Mouse (Mus musculus): ENCODE measurements around the gene Zzef1.

The Zzef1 gene

DNA sequence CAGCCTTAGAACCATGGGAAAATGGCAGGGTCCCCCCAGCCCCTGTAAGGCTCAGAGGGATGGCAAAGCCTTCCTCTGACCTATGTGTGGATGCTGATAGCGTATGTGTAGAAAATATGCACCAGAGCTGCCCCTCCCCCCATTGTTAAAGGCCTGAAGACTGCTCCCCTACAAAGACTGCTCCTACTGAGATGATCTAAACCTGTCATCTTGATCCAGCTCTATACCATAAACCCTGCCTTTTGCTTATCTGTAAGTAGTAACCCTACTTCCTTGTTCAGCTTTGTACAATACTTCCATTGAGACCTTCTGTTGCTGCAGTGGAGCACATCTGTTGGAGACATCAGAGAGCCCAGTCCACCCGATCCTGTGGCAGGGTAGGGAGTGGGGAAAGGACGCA is 9.2 kb downstream of the Zzef1 start:
- DNase-seq (ENCODE audit: inconsistent age in 2 of 2, low spot score in 1 of 2) = no peak

DNA sequence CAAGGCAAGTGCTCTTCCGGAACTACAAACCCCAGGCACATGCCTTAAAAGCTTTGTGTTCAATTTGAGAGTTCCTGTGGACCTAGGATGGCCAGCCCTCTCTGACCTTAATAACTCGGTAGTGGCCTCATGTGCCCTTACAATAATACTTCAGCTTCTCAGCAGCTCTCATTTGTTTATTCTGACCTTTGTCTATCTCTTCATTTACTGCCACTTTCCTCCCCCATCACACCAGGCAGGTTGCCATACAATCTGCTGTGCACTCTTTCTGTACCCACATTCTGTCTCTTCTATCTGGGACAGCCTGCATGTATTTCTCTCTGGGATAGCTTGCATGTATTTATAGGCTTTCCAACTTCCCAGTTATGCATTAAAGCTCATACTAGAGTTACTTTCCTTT is 10.5 kb downstream of the Zzef1 start:
- DNase-seq (ENCODE audit: inconsistent age in 2 of 2, low spot score in 1 of 2) = peak in 1 of 2 experiments; percentile 28

DNA sequence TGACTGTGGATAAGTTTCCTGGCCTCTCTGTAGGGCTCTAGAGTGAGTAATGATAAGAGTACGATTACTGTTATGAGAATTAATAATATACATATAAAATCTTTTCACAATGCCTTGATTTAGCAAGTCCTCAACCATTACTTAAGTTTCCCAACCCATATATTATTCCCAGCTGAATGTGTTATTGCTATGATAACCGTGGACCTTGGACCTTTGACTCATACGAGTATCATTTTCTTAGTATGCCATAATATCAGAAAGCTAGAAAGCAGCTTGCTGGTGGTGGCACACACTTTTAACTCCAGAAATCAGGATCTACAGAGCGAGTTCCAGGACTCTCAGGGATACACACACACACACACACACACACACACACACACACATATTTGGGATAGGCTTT is 12.0 kb downstream of the Zzef1 start:
- peak in 1 of 2 experiments; percentile 61 for DNase-seq (ENCODE audit: inconsistent age in 2 of 2, low spot score in 1 of 2)

DNA sequence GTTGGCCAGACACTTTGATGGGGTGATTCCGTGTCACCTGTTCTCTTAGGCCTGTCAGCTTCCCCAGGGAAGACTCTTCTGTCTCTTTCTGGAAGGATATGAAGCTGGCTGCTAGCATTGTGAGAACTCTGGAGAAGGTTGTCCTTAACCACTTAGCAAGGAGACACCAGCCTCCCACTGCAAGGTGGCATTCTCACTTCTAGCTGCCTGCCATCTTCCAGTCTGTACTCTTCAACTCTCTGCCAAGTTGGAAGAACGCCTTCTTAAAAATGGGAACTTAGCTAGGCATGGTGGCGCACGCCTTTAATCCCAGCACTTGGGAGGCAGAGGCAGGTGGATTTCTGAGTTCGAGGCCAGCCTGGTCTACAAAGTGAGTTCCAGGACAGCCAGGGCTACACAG is 17.7 kb downstream of the Zzef1 start:
- DNase-seq (ENCODE audit: inconsistent age in 2 of 2, low spot score in 1 of 2) = no peak

DNA sequence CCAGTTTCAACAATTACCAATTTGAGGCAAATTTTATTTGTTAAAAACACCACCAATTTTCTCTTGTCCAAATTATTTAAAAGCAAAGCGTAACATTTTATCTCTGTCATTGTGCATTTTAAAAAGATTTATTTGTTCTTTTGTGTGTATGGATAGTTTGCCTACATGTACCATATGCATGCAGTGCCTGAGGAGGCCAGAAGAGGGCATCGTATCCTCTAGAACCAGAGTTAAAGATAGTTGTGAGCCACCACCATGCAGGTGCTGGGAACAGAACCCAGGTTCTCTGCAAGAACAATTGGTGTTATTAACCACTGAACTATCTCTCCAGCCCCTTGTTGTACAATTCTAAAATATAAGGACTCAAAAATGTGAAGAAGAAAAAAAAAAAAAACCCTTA is 18.2 kb downstream of the Zzef1 start:
- DNase-seq (ENCODE audit: inconsistent age in 2 of 2, low spot score in 1 of 2) = no peak

DNA sequence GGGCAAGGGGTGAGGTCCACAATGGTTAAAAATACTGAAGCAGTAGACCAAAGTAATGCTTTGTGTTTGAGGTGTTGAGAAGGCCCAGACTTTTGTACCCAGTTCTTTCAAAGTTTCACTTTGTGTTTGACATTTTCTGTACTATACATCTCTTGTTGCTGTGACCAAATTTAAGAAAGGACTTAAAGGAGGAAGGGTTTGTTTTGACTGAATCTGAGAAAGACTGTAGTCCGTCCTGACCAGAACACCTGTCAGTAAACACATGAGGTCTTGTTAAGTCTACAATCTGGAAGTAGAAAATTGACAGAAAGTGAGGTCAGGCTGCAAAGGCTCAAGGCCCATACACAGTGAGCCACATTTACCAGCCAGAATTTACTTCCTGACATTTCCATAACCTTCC is 20.8 kb downstream of the Zzef1 start:
- DNase-seq (ENCODE audit: inconsistent age in 2 of 2, low spot score in 1 of 2) = no peak

DNA sequence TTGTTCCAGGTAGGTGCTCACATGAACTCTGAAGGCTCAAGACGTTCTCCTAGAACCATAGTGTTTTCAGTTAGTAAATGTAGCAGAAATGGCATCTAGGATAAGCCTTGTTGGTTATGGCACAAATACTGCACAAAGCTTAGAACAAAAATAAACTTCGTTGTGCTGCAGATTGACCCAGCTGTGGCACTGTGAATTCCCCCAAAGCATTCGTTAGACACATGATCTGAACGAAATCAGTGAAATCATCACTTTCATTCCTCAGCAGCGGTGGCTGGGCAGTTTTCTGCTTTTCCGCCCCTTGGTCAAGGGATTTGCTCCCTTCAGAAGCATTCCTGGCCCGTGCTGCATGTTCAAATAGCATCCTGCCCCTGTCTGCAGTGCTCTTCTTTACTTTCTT is 22.0 kb downstream of the Zzef1 start:
- DNase-seq (ENCODE audit: inconsistent age in 2 of 2, low spot score in 1 of 2) = no peak

DNA sequence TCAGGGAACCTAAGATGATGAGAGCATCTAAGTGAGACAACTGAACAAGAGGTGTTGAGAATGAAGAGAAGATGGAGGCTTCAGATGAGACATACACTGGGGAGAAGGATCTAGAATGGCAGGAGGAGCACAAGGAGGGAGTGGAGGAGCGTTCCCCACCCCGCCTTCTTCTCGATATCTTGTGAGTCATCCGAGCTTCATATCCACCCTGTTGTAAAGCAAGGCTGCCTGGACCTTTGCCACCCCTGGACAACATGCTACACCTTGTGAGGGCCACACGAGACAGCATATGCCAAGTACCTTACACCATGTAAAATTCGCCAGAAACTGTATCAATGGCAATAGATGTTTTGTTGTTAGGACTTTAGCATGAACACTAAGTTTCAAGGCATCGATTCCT is 25.0 kb downstream of the Zzef1 start:
- DNase-seq (ENCODE audit: inconsistent age in 2 of 2, low spot score in 1 of 2) = no peak

DNA sequence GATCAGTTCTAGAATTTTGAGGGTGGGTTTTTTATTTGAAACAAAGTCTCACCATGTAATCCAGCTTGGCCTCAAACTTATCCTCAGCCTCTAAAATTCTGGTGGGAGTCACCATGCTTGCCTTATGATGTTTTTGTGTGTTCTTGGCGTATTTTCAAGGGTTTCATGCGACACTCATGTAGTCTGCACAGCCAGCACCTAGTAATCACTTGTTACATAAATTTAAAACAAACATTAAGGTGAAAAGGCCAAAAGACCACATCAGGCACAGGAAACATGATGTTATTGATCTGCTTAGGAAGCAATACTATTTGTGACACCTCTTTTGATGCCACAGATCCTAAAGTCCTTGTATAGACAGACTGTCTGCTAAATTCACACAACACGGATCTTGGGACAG is 33.8 kb downstream of the Zzef1 start:
- no peak for DNase-seq (ENCODE audit: inconsistent age in 2 of 2, low spot score in 1 of 2)

DNA sequence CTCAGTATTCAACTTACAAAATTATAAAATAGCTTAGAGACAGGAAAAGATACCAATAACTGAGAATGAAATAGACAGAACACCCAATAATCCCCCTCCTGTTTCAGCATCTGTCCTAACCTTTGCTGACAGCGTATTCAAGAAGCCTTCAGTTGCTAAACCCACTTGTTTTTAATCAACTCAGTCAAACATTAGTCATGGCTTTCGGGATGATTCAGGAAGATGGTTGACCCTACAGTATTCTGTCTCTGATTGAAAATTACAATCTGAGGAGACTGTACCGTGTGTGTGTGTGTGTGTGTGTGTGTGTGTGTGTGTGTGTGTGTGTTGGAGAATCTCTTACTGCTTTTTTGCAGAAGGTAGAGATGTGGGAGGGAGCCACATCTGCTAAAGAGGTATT is 46.7 kb downstream of the Zzef1 start:
- no peak for DNase-seq (ENCODE audit: inconsistent age in 2 of 2, low spot score in 1 of 2)

DNA sequence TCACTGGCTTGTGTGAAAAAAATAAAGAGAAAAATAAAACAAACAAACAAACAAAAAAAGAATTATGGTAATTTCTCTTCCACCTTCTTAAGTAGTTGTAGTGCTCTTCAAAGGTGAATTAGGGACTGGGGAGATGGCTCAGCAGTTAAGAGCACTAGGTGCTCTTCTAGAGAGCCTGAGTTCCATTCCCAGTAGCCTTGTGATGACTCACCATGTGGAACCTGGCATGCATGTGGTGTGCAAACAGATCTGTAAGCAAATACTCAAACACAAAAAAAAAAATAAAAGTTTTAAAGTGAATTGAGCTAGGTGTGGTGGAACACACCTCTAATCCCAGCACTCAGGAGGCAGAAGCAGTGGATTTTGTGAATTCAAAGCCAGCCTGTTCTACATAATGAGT is 47.5 kb downstream of the Zzef1 start:
- peak in 1 of 2 experiments; percentile 47 for DNase-seq (ENCODE audit: inconsistent age in 2 of 2, low spot score in 1 of 2)

DNA sequence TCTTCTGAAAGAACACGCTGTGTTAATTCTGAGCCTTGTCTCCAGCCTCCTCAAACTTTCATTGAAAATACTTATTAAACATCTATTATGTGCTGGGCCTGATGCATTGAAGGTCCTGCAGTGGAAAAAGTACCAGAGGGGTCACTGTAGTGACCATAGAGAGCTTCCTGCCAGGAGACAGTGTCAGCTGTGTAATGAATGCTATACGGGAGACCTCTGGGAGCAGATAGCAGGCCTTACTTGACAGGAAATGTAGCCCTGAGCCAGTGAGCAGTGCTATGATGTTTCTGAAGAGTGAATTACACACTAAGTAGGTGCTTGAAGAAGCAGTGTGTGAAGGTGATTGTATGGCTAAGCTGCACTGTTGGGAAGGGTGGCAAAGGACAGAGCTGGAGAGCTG is 49.5 kb downstream of the Zzef1 start:
- DNase-seq (ENCODE audit: inconsistent age in 2 of 2, low spot score in 1 of 2) = no peak

DNA sequence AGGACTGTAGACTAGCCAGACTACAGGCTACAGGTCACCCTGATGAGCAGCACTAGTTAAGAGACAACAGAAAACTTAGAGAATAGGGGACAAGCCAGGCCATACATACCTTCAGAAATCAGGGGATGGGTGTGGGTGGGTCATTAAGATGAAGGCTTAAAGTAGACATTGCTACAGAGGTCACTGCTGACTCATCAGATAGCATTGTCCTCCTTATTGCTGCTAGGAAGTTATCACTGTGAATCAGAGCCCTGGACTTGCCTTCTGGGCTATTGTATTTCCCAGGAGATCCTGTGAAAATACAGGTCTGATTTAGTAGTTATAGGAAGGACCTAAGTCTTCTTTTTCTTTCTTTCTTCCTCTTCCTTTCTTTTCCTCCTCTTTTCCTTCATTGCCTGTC is 50.7 kb downstream of the Zzef1 start:
- DNase-seq (ENCODE audit: inconsistent age in 2 of 2, low spot score in 1 of 2) = peak in 1 of 2 experiments; percentile 56

DNA sequence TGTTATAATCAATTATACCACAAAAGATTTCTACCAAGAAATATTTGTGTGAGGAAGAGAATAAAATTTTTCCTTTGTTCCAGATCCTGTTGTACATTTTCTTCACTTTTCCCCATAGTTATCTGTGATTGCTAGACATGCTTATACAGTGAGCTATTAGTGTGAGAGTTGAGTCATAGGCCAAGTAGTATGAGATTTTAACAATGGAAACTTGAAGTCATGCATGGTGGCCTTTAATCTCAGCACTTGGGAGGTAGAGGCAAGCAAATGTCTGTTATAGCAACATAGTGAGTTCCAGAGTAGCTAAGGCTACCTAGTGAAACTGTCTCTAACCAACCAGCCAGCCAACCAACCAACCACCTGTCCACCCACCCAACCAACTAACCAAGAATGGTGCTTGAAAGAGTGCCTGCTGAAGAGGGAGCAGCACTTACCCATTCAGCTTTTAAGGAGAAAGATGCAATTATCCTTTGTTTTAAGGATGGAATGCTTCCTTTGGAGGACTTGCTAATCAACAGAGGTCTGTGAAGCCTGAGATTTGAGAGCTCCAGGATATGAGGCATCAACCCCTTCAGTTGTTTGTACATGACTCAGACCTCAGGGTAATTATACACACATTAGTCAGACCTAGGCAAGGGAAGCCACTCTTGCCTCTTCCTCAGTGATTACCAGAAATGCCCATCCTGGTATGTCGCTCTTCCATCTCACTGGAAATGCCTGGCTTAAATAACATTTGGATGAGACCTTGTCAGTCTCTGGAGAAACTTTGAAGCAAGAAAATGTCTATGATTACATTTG is 52.0 kb downstream of the Zzef1 start:
- DNase-seq (ENCODE audit: inconsistent age in 2 of 2, low spot score in 1 of 2) = no peak

DNA sequence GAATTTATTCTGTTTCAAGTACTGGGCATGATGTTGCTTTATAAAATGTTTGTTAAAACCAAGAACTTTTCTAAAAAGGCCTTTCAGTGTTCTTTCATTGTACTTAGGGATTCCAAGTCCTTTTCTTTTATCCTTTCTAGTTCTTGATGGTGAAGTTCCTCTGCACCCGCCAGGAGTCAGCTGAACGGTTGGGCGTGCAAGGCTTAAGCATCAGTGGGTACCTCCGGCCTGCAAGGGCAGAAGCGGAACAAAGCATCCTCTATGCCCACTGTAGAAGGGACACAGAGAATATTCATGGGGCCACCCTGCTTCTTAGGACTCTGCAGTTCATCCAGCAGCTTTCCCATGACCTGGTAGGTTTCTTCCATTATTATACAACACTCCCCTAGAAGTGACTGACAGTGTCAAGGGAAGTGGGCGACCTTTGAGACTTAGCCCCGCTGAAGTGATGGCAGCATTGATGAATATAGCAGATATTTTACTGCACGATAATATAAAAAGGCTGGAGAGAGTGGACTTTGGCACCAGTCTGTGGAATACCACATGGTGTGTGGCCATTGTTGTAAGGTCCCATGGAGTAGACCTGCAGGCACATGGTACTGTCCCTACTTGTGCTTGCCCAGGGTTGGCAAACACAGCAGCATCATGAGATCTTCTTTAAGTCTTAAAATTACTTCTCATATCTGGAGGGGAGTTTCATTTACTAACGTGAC is 54.5 kb downstream of the Zzef1 start:
- no peak for DNase-seq (ENCODE audit: inconsistent age in 2 of 2, low spot score in 1 of 2)

DNA sequence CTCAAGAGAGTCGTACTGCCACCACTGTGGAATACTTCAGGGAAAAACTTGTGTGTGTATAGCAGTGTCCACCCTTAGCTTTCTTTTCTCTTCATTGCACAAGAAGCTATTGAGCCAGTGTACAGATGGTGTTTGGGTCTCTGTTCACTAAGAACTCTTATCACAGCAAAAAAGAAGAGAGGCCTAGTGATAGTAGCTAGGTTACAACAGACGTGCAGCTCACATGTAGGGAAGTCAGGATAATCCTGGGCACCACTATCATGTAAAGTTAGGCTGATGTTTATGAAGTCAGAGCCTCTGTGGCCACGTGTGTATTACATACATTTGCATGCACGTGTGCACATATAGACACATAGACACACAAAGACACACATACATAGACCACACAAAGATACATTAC is 55.2 kb downstream of the Zzef1 start:
- DNase-seq (ENCODE audit: inconsistent age in 2 of 2, low spot score in 1 of 2) = no peak

DNA sequence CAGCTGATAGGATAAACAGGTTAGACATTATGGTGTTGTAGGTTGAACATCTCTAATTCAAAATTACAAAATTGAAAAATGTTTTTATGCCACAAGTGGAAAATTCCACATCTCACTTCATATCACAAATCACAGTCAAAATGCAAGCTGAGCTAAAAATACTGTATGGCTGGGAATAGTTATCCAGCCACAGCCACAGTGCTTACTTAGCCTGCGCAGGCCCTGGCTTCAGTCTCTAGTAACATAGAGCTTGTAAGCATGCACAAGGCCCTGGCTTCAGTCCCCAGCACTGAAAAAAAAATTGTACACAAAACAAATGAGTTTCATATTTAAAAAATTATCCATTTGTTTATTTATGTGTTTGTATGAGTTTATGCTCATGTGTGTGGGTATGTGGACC is 56.1 kb downstream of the Zzef1 start:
- DNase-seq (ENCODE audit: inconsistent age in 2 of 2, low spot score in 1 of 2) = no peak

DNA sequence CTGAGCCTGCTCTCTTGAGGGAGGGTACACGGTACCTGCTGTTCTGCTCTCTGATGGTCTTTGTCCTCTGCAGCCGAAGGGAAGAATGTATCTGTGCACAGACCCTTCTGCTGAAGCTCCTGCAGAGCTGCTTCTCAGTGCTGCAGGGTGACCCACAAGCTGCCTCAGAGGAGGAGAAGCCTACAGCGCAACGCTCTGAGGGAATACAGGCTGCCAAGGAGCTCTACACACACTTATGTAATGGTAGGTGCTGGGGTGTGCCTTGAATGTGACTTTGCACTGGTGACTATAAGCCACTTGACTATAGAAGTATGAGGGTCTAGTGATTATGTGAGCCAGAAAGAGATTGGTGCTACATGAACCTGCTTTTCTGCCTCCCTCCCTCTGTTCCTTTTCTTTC is 57.1 kb downstream of the Zzef1 start:
- DNase-seq (ENCODE audit: inconsistent age in 2 of 2, low spot score in 1 of 2) = no peak

DNA sequence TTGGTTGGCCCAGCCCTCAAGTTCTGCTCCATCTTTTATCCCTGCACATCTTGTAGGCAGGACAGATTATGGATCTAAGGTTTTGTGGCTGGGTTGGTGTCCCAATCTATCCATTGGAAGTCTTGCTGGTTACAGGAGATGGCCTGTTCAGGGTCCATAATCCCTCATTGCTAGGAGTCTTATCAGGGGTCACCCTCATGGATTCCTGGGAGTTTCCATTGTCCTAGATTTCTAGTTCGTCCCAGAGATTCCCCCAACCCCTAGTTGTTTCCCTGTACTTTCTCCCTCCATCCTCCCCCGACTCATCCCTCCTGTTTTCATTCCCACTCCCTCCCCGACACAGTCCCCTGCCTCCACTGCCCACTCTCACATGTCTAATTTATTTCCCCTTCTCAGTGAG is 58.2 kb downstream of the Zzef1 start:
- DNase-seq (ENCODE audit: inconsistent age in 2 of 2, low spot score in 1 of 2) = peak; percentile 13 to 57

DNA sequence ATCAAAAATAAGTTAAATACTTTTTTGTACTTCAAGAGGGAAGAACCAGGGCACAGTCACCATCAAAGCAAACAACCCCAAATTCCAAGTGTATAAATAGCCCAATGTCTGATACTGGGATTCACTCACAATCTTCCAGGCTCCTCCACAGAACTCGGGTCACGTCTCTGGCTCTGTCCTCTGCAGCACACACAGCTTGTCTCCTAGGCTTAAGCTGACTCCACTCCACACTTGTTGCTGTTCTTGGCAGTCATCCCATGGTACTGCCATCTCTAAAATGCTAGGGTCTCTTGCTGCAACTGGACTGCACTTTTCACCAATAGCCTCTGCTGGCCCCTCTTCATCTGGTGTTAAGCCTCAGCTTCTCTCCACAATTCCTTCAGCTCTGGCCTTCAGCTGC is 60.7 kb downstream of the Zzef1 start:
- DNase-seq (ENCODE audit: inconsistent age in 2 of 2, low spot score in 1 of 2) = no peak

DNA sequence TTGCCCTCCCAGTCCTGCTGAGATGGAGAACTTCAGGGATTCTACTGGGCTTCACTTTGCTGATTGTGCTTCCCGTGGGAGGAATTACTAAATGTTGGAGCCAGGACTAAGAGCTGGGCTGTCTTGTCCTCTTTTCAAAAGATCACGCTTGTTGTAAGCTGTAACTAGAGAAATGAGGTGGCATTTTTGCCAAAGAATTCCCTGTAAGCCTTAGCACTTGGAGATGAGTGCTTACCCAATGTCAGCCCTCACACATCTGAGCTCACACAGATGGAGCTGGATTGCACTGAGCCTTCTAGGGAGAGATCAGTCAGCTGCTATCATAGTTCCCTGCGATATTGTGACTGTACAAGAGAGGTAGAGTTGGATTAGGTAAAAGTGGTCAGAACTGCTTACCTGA is 65.2 kb downstream of the Zzef1 start:
- no peak for DNase-seq (ENCODE audit: inconsistent age in 2 of 2, low spot score in 1 of 2)

DNA sequence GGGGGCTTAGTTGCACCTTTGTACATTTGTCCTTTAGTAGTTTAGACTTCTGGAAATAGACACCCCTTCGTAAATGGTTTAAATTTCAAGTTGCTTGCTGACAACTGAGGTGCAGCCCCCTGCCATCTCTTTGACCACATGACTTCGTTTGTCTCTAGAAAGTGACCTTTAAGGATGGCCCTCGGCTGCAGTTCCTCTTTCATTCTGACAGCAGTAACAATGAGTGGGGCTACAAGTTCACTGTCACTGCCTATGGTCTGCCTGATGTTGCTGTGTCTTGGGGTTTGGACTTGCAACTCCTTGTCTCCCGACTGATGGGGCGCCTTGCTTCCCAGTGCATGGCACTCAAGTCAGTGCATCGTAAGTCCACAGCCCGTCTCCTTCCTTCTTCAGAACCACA is 70.4 kb downstream of the Zzef1 start:
- no peak for DNase-seq (ENCODE audit: inconsistent age in 2 of 2, low spot score in 1 of 2)

DNA sequence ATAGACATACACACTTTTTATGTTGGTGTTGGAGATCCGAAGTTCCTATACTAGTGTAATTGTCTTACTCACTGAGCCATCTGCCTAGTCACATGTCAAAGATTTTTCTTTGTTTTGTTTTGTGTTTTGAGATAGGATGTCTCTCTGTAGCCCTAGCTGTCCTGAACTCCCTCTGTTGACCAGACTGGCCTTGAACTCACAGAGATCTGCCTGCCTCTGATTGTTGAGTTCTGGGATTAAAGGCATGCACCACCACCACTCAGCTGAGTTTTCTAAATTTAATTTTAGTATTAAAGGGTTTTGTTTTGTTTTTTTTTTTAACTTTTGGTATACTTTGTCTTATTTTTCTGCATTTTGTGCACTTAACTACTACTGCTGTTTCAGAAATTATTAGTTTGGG is 76.0 kb downstream of the Zzef1 start:
- DNase-seq (ENCODE audit: inconsistent age in 2 of 2, low spot score in 1 of 2) = no peak
